ENCODE assay signal across 25 mouse cellular contexts in the genomic region with DNA sequence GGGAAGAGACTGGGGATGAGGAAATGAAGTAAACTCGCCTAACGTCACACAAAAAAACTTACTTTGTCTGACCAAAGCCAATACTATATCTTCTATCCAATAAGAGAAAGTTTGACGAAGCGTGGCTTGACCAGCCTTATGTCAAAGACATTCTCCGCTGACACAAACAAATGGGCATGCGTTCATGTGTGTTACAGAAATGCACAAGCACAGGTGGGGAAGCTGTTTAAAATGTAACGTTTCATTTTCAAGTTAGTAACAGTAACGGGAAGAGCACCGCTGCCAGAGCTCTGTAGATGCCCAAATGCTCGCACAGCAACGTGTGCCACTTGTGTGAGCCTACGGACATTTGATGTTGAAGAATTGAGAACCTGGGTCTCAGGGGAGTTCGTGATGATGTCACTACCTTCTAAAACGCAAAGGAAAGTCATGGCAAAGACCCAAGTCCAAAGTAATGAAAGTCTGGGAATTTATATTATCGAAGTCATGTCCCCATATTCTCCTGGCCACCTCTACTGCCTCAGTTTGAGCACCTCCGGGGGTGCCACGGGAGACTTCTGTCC. TPM values are rescaled to one million over a fixed set of nuclear protein-coding genes. Genes with fewer than 3 reads are reported as not detected.
"Had no signal": no experiment of that assay in that cellular context is flagged by ENCODE, and none has a peak within 500 bp of the region (broad histone marks: within the 10 kb centered on the region; RNA-seq: fewer than 3 reads in every experiment).

No protein-coding gene starts in this region.

- H3K9me3 ChIP-seq: lung, embryonic 15.5 days; megakaryocyte, embryonic 14.5 days; midbrain, embryonic 10.5 days; midbrain, embryonic 13.5 days; neural tube, embryonic 13.5 days; stomach, embryonic 15.5 days had no signal

- DNase-seq: kidney, adult 18-20 months; kidney, adult 9 months; kidney, postnatal 25 days; layer of hippocampus, postnatal 36 days; lung, adult 18-20 months; lung, postnatal 10 days; lung, postnatal 36 days; retina, postnatal 1 day; right cerebral cortex, postnatal 25 days; thymus, postnatal 36 days had no signal

- H3K27ac ChIP-seq: kidney, postnatal 0 days; liver, embryonic 14.5 days; lung, embryonic 15.5 days; midbrain, embryonic 10.5 days; midbrain, embryonic 13.5 days; neural tube, embryonic 13.5 days; stomach, embryonic 15.5 days had no signal

- H3K27me3 ChIP-seq: lung, embryonic 15.5 days; midbrain, embryonic 13.5 days; neural tube, embryonic 13.5 days; stomach, embryonic 15.5 days had no signal

- H3K4me3 ChIP-seq: lung, embryonic 15.5 days; megakaryocyte, embryonic 14.5 days; midbrain, embryonic 10.5 days; midbrain, embryonic 13.5 days; myocyte; neural tube, embryonic 13.5 days; stomach, embryonic 15.5 days had no signal

- H3K4me2 ChIP-seq: lung, embryonic 15.5 days; midbrain, embryonic 13.5 days; neural tube, embryonic 13.5 days; stomach, embryonic 15.5 days had no signal

- H3K36me3 ChIP-seq: lung, embryonic 15.5 days; midbrain, embryonic 10.5 days; midbrain, embryonic 13.5 days; neural tube, embryonic 13.5 days; stomach, embryonic 15.5 days had no signal

- ATAC-seq: midbrain, embryonic 13.5 days; midbrain, embryonic 16.5 days had no signal

- H3K9ac ChIP-seq: liver, embryonic 14.5 days; lung, embryonic 15.5 days; midbrain, embryonic 13.5 days; neural tube, embryonic 13.5 days; stomach, embryonic 15.5 days had no signal

- H3K4me1 ChIP-seq: megakaryocyte, embryonic 14.5 days; midbrain, embryonic 13.5 days had no signal

RNA-seq across cellular contexts. Expression of a gene that starts 38.2 kb away (rescaled TPM):
- total RNA-seq: layer of hippocampus, postnatal 36 days; left cerebral cortex, adult 8-10 months; monocyte, adult 5-6 weeks; neutrophil, adult 5-6 weeks had no signal
- polyA plus RNA-seq: limb, embryonic 11.5 days; limb, embryonic 14.5 days; midbrain, embryonic 10.5 days had no signal
